Mouse (Mus musculus) embryonic facial prominence, embryonic 12.5 days (tissue): ENCODE data around the gene Ncoa5. TPM values are rescaled to one million over a fixed set of nuclear protein-coding genes. Genes with fewer than 3 reads are reported as not detected.
A peak's percentile ranks its signal among the peaks of the same experiment; 100 is the strongest.

Experiments used
- ATAC-seq: fragments of 200-750 bp; cut with Nextera tagmentation; 2 replicates; pipeline ENCODE4 v1.8.0; 2017; ENCODE audit not compliant: insufficient number of reproducible peaks, insufficient read depth, low FRiP score, low TSS enrichment
- H3K27ac ChIP-seq: fragments of 300-500 bp; sonication (generic); 2 replicates; pipeline ENCODE4 v1.5.1; 2016; ENCODE audit warnings: mild to moderate bottlenecking
- H3K27me3 ChIP-seq: fragments of 300-500 bp; sonication (generic); 2 replicates; pipeline ENCODE4 v1.6.1; 2016; ENCODE audit warnings: mild to moderate bottlenecking, moderate library complexity
- H3K36me3 ChIP-seq: fragments of 300-500 bp; sonication (generic); 2 replicates; pipeline ENCODE4 v1.6.1; 2016; ENCODE audit warnings: mild to moderate bottlenecking
- H3K4me1 ChIP-seq: fragments of 300-500 bp; sonication (generic); 2 replicates; pipeline ENCODE4 v1.6.1; 2016
- H3K4me2 ChIP-seq: fragments of 300-500 bp; sonication (generic); replicated peaks from 2 replicates; pipeline ENCODE4 v1.6.1; 2016; ENCODE audit warnings: mild to moderate bottlenecking, moderate library complexity
- H3K4me3 ChIP-seq: fragments of 300-500 bp; sonication (generic); 2 replicates; pipeline ENCODE4 v1.5.1; 2016; ENCODE audit warnings: mild to moderate bottlenecking
- H3K9ac ChIP-seq: fragments of 300-500 bp; sonication (generic); 2 replicates; pipeline ENCODE4 v1.6.1; 2016; ENCODE audit warnings: mild to moderate bottlenecking, moderate library complexity
- H3K9me3 ChIP-seq: fragments of 300-500 bp; sonication (generic); 2 replicates; pipeline ENCODE4 v1.6.1; 2016; ENCODE audit warnings: mild to moderate bottlenecking, moderate library complexity
- WGBS: fragments of 180-500 bp; shearing (Covaris S2); methylation state at CpG from one replicate; pipeline ENCODE4 v1.1.7; 2016; 5-methylcytosine and 5-hydroxymethylcytosine counted together
- polyA plus RNA-seq: library from polyadenylated mRNA; unstranded; fragments of >200 nt; fragmentation: Nextera tagmentation; extraction: Ambion mirVana; gene quantifications from 2 replicates; pipeline ENCODE4 v1.2.1, GENCODE M21; 2016

Gene Ncoa5
- polyA plus RNA-seq, 1 experiment from 2014 or later = 112 TPM

GRCm38 (mm10) chr2:165064489-165064888, 29.8 kb upstream of the Ncoa5 start:
- peaks cover 8% of the 10 kb centered on the region; the same call in 1 of the 2 replicates for H3K27me3 ChIP-seq
- H3K9me3 ChIP-seq = no peaks in the 10 kb centered on the region
- WGBS = 67% methylated on average over 7 of the region's 7 CpGs
- H3K4me1 ChIP-seq = no peaks in the 10 kb centered on the region
- no peaks in the 10 kb centered on the region for H3K36me3 ChIP-seq
- H3K9ac ChIP-seq = no peak overlapping the region
- no peak for ATAC-seq
- H3K4me2 ChIP-seq = no peak overlapping the region
- no peak overlapping the region for H3K27ac ChIP-seq
- no peak overlapping the region for H3K4me3 ChIP-seq

GRCm38 (mm10) chr2:165061638-165062433, 27.2 kb upstream of the Ncoa5 start:
- H3K36me3 ChIP-seq = no peaks in the 10 kb centered on the region
- H3K27me3 ChIP-seq = 0 out of 2 replicates have a peak, but pooled peaks cover 10% of the 10 kb centered on the region
- H3K4me3 ChIP-seq = no peak overlapping the region
- no peak overlapping the region for H3K9ac ChIP-seq
- H3K9me3 ChIP-seq = no peaks in the 10 kb centered on the region
- no peak overlapping the region for H3K27ac ChIP-seq
- WGBS = 82% methylated on average over 16 of the region's 16 CpGs
- H3K4me1 ChIP-seq = no peaks in the 10 kb centered on the region
- no peak for ATAC-seq
- H3K4me2 ChIP-seq = no peak overlapping the region

- ATAC-seq = no peak
- no peak overlapping the region for H3K4me2 ChIP-seq
- no peaks in the 10 kb centered on the region for H3K36me3 ChIP-seq
- 93% methylated on average over 4 of the region's 4 CpGs for WGBS
- 0 out of 2 replicates have a peak, but pooled peaks cover 11% of the 10 kb centered on the region for H3K27me3 ChIP-seq
- H3K9me3 ChIP-seq = no peaks in the 10 kb centered on the region
- H3K9ac ChIP-seq = no peak overlapping the region
- H3K27ac ChIP-seq = no peak overlapping the region
- no peak overlapping the region for H3K4me3 ChIP-seq
- peaks cover 10% of the 10 kb centered on the region; the same call in 1 of the 2 replicates for H3K4me1 ChIP-seq
Observed at GRCm38 (mm10) chr2:165059961-165060360, 25.3 kb upstream of the Ncoa5 start.

GRCm38 (mm10) chr2:165056377-165057085, 21.9 kb upstream of the Ncoa5 start:
- Histone ChIP-seq H3K36me3 (no peaks in the 10 kb centered on the region), H3K4me3 (no peak overlapping the region), H3K27ac (no peak overlapping the region), H3K9me3 (no peaks in the 10 kb centered on the region), H3K4me2 (peak overlapping the region; percentile 45), H3K9ac (no peak overlapping the region), H3K4me1 (peaks cover 12% of the 10 kb centered on the region; the same call in 1 of the 2 replicates), H3K27me3 (0 out of 2 replicates have a peak, but pooled peaks cover 14% of the 10 kb centered on the region)
- 75% methylated on average over 14 of the region's 14 CpGs for WGBS
- no peak for ATAC-seq

- Histone ChIP-seq H3K36me3 (no peaks in the 10 kb centered on the region), H3K4me3 (peak overlapping the region; percentile 21), H3K27ac (no peak overlapping the region), H3K4me1 (peaks cover 12% of the 10 kb centered on the region; the same call in 1 of the 2 replicates), H3K9ac (no peak overlapping the region), H3K4me2 (peak overlapping the region; percentile 45), H3K9me3 (no peaks in the 10 kb centered on the region), H3K27me3 (0 out of 2 replicates have a peak, but pooled peaks cover 14% of the 10 kb centered on the region)
- 4% methylated on average over 7 of the region's 7 CpGs for WGBS
- no peak for ATAC-seq
Observed at GRCm38 (mm10) chr2:165055905-165056304, 21.2 kb upstream of the Ncoa5 start.

GRCm38 (mm10) chr2:165054888-165055852, 20.5 kb upstream of the Ncoa5 start, which contains the start of gene Cd40:
TSS of gene Cd40 (plus strand) at chr2:165055627.
- 12% methylated on average over 25 of the region's 25 CpGs for WGBS

GRCm38 (mm10) chr2:165051566-165051965, 16.9 kb upstream of the Ncoa5 start:
- no peak for ATAC-seq
- H3K9ac ChIP-seq = no peak overlapping the region
- H3K4me2 ChIP-seq = no peak overlapping the region
- H3K4me1 ChIP-seq = peaks cover 12% of the 10 kb centered on the region; the same call in 1 of the 2 replicates
- H3K9me3 ChIP-seq = no peaks in the 10 kb centered on the region
- no peak overlapping the region for H3K27ac ChIP-seq
- no peak overlapping the region for H3K4me3 ChIP-seq
- 0 out of 2 replicates have a peak, but pooled peaks cover 7% of the 10 kb centered on the region for H3K27me3 ChIP-seq
- 36% methylated on average over 11 of the region's 11 CpGs for WGBS
- no peaks in the 10 kb centered on the region for H3K36me3 ChIP-seq

More at GRCm38 (mm10) chr2:165054888-165055852, 20.5 kb upstream of the Ncoa5 start, which contains the start of gene Cd40:
- H3K4me3 ChIP-seq = peak within 1 kb of the TSS; percentile 21
- no peaks in the 10 kb centered on the region for H3K36me3 ChIP-seq
- 0 out of 2 replicates have a peak, but pooled peaks cover 14% of the 10 kb centered on the region for H3K27me3 ChIP-seq
- peaks cover 12% of the 10 kb centered on the region; the same call in 1 of the 2 replicates for H3K4me1 ChIP-seq
- 0 out of 2 replicates have a peak, but pooled peaks have one; percentile 43 for ATAC-seq
- H3K9ac ChIP-seq = no peak within 1 kb of the TSS
- H3K9me3 ChIP-seq = no peaks in the 10 kb centered on the region
- peak within 1 kb of the TSS; percentile 45 for H3K4me2 ChIP-seq
- H3K27ac ChIP-seq = no peak within 1 kb of the TSS

- no peak overlapping the region for H3K4me3 ChIP-seq
- H3K4me1 ChIP-seq = peaks cover 12% of the 10 kb centered on the region; the same call in 1 of the 2 replicates
- no peaks in the 10 kb centered on the region for H3K9me3 ChIP-seq
- ATAC-seq = no peak
- no peaks in the 10 kb centered on the region for H3K36me3 ChIP-seq
- no peak overlapping the region for H3K4me2 ChIP-seq
- WGBS = 79% methylated on average over 18 of the region's 18 CpGs
- H3K27ac ChIP-seq = no peak overlapping the region
- H3K9ac ChIP-seq = no peak overlapping the region
- H3K27me3 ChIP-seq = 0 out of 2 replicates have a peak, but pooled peaks cover 4% of the 10 kb centered on the region
Observed at GRCm38 (mm10) chr2:165050826-165051548, 16.3 kb upstream of the Ncoa5 start.

GRCm38 (mm10) chr2:165049044-165049443, 14.4 kb upstream of the Ncoa5 start:
- H3K4me1 ChIP-seq = no peaks in the 10 kb centered on the region
- no peaks in the 10 kb centered on the region for H3K9me3 ChIP-seq
- H3K4me3 ChIP-seq = no peak overlapping the region
- no peaks in the 10 kb centered on the region for H3K27me3 ChIP-seq
- no peak for ATAC-seq
- H3K27ac ChIP-seq = no peak overlapping the region
- H3K36me3 ChIP-seq = no peaks in the 10 kb centered on the region
- WGBS = 66% methylated on average over 5 of the region's 5 CpGs
- H3K4me2 ChIP-seq = no peak overlapping the region
- H3K9ac ChIP-seq = no peak overlapping the region

- Histone ChIP-seq H3K4me2 (no peak overlapping the region), H3K4me1 (no peaks in the 10 kb centered on the region), H3K4me3 (no peak overlapping the region), H3K27me3 (no peaks in the 10 kb centered on the region), H3K9ac (0 out of 2 replicates have a peak overlapping the region, but pooled peaks have one; percentile 1), H3K27ac (no peak overlapping the region), H3K36me3 (no peaks in the 10 kb centered on the region), H3K9me3 (no peaks in the 10 kb centered on the region)
- 56% methylated on average over 2 of the region's 2 CpGs for WGBS
- no peak for ATAC-seq
Observed at GRCm38 (mm10) chr2:165043729-165044128, 9.1 kb upstream of the Ncoa5 start.
